Mouse (Mus musculus): ENCODE measurements at regions not wholly inside any gene's neighbourhood (a gene's known extent, or its start where the extent isn't known, plus 50 kb on each side); places are given as distances from the start of the nearest gene placed in this dataset.

GRCm38 (mm10) chr2:142560896-142561500 is 340.3 kb downstream of the Kif16b start:
- ChIA-PET CTCF (interaction anchor here in 1 of 4 experiments (0.6 kb wide), 1 partner anchor 156 kb away, joined by 3 read pairs; no protein-coding TSS in a partner anchor), POLR2A (no interaction called here)

GRCm38 (mm10) chr2:142560400-142560799 is 340.9 kb downstream of the Kif16b start:
- POLR2A ChIA-PET = no interaction called here
- CTCF ChIA-PET = no interaction called here

GRCm38 (mm10) chr2:142559946-142560345 is 341.4 kb downstream of the Kif16b start:
- ChIA-PET CTCF (no interaction called here), POLR2A (no interaction called here)

- CTCF ChIA-PET = no interaction called here
- POLR2A ChIA-PET = no interaction called here
Observed at GRCm38 (mm10) chr2:142554851-142555250, 346.5 kb downstream of the Kif16b start.

GRCm38 (mm10) chr2:142551690-142552089 is 349.6 kb downstream of the Kif16b start:
- ChIA-PET POLR2A (no interaction called here), CTCF (no interaction called here)

GRCm38 (mm10) chr2:142548766-142549165 is 352.6 kb downstream of the Kif16b start:
- ChIA-PET CTCF (no interaction called here), POLR2A (no interaction called here)

GRCm38 (mm10) chr2:142544937-142545336 is 356.4 kb downstream of the Kif16b start:
- ChIA-PET CTCF (no interaction called here), POLR2A (no interaction called here)

- POLR2A ChIA-PET = no interaction called here
- CTCF ChIA-PET = no interaction called here
Observed at GRCm38 (mm10) chr2:142539980-142540379, 361.4 kb downstream of the Kif16b start.

GRCm38 (mm10) chr2:142533555-142533954 is 367.8 kb downstream of the Kif16b start:
- CTCF ChIA-PET = no interaction called here

GRCm38 (mm10) chr2:142522471-142522870 is 378.9 kb downstream of the Kif16b start:
- ChIA-PET CTCF (no interaction called here), POLR2A (no interaction called here)

More at GRCm38 (mm10) chr2:142533555-142533954, 367.8 kb downstream of the Kif16b start:
- POLR2A ChIA-PET = no interaction called here

GRCm38 (mm10) chr2:142517731-142518130 is 383.6 kb downstream of the Kif16b start:
- POLR2A ChIA-PET = no interaction called here

GRCm38 (mm10) chr2:142505216-142505615 is 396.1 kb downstream of the Kif16b start:
- POLR2A ChIA-PET = no interaction called here
- CTCF ChIA-PET = no interaction called here

More at GRCm38 (mm10) chr2:142517731-142518130, 383.6 kb downstream of the Kif16b start:
- CTCF ChIA-PET = no interaction called here

Measured in embryonic stem cell, embryonic (primary cell).